Mouse (Mus musculus): ENCODE data around the gene D10Jhu81e. TPM values are rescaled to one million over a fixed set of nuclear protein-coding genes. Genes with fewer than 3 reads are reported as not detected.
A peak's percentile ranks its signal among the peaks of the same experiment; 100 is the strongest.

The D10Jhu81e gene
- polyA plus RNA-seq, 1 experiment = 23.2 TPM

GRCm38 (mm10) chr10:78156926-78157325 is 12.7 kb downstream of the D10Jhu81e start:
- TF ChIP-seq POLR2A (IDR thresholded peaks at IDR 0.05; ENCODE audit: control insufficient read depth, low read depth, low read length) = no peak
- no peak for TF ChIP-seq CTCF (IDR thresholded peaks at IDR 0.05; ENCODE audit: control insufficient read depth, insufficient read depth, insufficient replicate concordance, low read depth, low read length)
- Histone ChIP-seq H3K36me3 (ENCODE audit: control insufficient read depth, insufficient read depth, low read length) (no peaks in the 10 kb centered on the region), H3K27me3 (ENCODE audit: control insufficient read depth, insufficient read depth, low read length) (no peaks in the 10 kb centered on the region), H3K27ac (ENCODE audit: control insufficient read depth, insufficient read depth, low read depth, low read length) (no peak overlapping the region), H3K4me3 (ENCODE audit: control insufficient read depth, low read depth, low read length) (no peak overlapping the region), H3K4me1 (ENCODE audit: control insufficient read depth, insufficient read depth, low read length) (peaks cover 4% of the 10 kb centered on the region; the same call in 1 of the 2 replicates)

DNA sequence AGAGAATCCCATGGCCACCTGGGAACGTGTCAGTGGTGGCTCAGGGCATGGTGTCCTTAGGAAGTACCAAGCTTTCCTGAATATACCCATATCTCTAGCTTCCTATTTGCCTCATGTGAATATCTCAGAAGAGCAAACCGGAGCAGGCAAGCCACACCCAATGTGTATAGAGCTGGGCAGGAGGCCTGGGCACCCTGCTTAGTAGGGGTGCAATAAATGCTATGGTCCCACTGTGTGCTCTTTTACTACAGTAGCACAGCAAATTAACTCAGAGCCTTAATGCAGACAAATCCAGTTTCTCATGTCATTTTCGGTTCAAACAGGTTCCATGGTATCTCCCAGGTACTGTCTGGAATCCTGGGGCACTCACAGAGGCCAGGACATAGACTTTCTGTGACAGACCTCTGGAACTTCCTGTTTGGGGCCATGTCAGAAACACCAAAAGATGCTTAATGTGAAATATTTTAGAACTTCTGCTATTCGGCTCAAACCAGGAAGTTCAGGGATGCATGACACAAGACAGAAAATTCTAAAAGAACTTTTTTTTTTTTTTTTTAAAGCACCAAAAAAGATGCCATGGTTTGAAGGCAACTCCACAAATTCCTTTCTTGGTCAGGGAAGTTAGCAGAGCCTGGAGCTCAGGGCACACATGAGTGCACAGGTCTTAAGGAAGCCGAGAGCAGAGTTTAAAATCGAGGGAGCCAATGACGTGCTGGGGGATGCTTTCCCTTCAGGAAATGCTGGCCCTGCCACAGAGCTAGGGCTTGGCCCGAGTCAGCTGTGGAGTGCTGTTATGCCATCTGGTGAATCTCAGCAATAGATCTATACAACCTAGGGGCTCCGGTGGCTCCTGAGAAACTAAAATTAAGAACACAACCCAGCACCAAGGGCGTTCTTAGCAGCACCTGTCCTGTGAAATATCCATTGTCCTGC is 20.5 kb downstream of the D10Jhu81e start:
- Histone ChIP-seq H3K4me1 (ENCODE audit: control insufficient read depth, insufficient read depth, low read length) (no peaks in the 10 kb centered on the region), H3K4me3 (ENCODE audit: control insufficient read depth, low read depth, low read length) (no peak overlapping the region), H3K36me3 (ENCODE audit: control insufficient read depth, insufficient read depth, low read length) (no peaks in the 10 kb centered on the region), H3K27me3 (ENCODE audit: control insufficient read depth, insufficient read depth, low read length) (no peaks in the 10 kb centered on the region), H3K27ac (ENCODE audit: control insufficient read depth, insufficient read depth, low read depth, low read length) (0 out of 2 replicates have a peak overlapping the region, but pooled peaks have one; percentile 39)
- TF ChIP-seq CTCF (IDR thresholded peaks at IDR 0.05; ENCODE audit: control insufficient read depth, insufficient read depth, insufficient replicate concordance, low read depth, low read length) = no peak
- TF ChIP-seq POLR2A (IDR thresholded peaks at IDR 0.05; ENCODE audit: control insufficient read depth, low read depth, low read length) = no peak

DNA sequence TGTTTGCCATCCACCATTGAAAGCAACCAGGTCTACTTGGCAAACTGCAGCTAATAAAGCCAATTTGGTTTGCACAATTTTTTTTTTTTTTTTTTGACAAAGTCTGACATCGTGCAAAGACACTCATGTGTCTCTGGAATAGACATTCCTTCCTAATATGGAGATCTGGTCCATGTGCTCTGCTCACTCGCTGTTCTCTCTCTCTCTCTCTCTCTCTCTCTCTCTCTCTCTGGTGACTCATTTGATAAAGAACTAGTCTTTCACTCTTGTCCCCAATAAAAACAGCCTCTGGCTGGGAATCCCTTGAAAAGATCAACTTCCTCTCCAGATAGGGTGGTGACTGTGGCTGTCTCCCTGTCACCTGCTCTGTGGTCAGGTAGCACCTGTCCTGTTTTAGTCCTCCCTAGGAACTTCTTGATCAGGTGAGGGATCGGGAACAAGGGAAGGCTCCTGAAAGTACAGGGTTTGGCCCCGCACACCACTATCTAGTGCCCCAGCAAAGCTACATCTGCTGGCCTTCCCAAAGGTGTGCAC is 21.6 kb downstream of the D10Jhu81e start:
- H3K27me3 ChIP-seq (ENCODE audit: control insufficient read depth, insufficient read depth, low read length) = no peaks in the 10 kb centered on the region

DNA sequence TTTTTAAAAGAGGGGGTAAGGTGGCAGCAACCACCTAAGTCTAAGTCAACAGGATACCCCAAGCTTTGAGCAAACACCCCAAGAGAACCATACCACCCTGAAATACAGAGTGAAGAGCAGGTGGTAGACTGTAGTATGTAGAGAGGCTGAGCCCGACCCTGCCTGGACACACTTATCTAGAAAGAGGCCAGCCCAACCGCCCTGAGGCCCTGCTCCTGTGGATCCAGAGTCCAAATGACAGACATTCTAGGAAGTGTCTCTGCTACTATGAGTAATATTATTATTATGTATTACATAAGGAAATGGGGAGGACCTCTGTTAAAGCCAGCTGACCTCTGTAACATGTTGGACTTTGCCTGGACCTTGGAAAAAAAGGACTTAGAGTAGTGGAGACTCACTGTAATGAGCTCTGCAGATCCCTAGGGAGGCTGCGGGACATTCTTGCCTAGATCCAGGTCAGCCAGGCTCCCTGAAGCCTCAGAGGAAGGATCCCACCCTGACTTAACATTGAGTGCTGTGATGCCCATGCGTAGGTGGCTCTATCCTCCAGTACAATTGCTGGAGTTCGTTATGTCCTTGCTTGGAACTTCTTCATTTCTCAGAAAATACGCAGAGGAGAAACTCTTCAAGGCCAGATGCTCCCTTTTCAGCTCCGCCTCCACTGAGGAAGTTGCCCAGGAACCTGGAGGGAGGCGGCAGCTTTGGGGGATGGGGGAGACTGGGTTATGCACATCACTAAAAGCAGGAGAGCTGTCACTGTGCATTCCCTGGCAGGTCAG is 25.7 kb downstream of the D10Jhu81e start:
- H3K36me3 ChIP-seq (ENCODE audit: control insufficient read depth, insufficient read depth, low read length) = no peaks in the 10 kb centered on the region
- no peaks in the 10 kb centered on the region for H3K27me3 ChIP-seq (ENCODE audit: control insufficient read depth, insufficient read depth, low read length)
- no peak for TF ChIP-seq CTCF (IDR thresholded peaks at IDR 0.05; ENCODE audit: control insufficient read depth, insufficient read depth, insufficient replicate concordance, low read depth, low read length)
- TF ChIP-seq POLR2A (IDR thresholded peaks at IDR 0.05; ENCODE audit: control insufficient read depth, low read depth, low read length) = no peak
- no peak overlapping the region for H3K4me3 ChIP-seq (ENCODE audit: control insufficient read depth, low read depth, low read length)
- peaks cover 3% of the 10 kb centered on the region for H3K4me1 ChIP-seq (ENCODE audit: control insufficient read depth, insufficient read depth, low read length)
- peak overlapping the region; percentile 5; the same call in 1 of the 2 replicates for H3K27ac ChIP-seq (ENCODE audit: control insufficient read depth, insufficient read depth, low read depth, low read length)

More for the DNA sequence above, 21.6 kb downstream of the D10Jhu81e start:
- no peak overlapping the region for H3K27ac ChIP-seq (ENCODE audit: control insufficient read depth, insufficient read depth, low read depth, low read length)
- no peak overlapping the region for H3K4me3 ChIP-seq (ENCODE audit: control insufficient read depth, low read depth, low read length)
- H3K4me1 ChIP-seq (ENCODE audit: control insufficient read depth, insufficient read depth, low read length) = no peaks in the 10 kb centered on the region
- H3K36me3 ChIP-seq (ENCODE audit: control insufficient read depth, insufficient read depth, low read length) = no peaks in the 10 kb centered on the region
- TF ChIP-seq POLR2A (IDR thresholded peaks at IDR 0.05; ENCODE audit: control insufficient read depth, low read depth, low read length) = no peak
- no peak for TF ChIP-seq CTCF (IDR thresholded peaks at IDR 0.05; ENCODE audit: control insufficient read depth, insufficient read depth, insufficient replicate concordance, low read depth, low read length)

DNA sequence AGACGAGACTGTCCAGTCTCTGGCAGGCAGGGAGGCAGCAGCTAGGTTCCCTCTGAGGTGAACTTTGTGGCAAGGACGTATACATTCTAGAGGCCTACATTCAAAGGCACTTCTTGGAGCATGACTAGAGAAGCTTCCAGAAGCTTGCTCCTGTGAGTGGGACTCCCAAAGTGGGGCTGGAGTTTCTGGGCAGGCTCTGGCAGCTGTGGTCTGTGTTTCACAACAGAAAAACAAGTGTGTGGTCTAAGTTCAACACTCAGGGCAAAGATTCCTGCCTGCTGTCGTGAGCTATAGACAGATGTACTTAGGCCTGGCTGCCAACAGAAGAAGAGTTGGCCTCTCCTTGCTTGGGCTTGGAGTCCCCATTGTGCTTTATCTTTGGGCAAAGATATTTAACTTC is 28.7 kb downstream of the D10Jhu81e start:
- TF ChIP-seq CTCF (IDR thresholded peaks at IDR 0.05; ENCODE audit: control insufficient read depth, insufficient read depth, insufficient replicate concordance, low read depth, low read length) (no peak), POLR2A (IDR thresholded peaks at IDR 0.05; ENCODE audit: control insufficient read depth, low read depth, low read length) (no peak)
- no peaks in the 10 kb centered on the region for H3K36me3 ChIP-seq (ENCODE audit: control insufficient read depth, insufficient read depth, low read length)

GRCm38 (mm10) chr10:78140251-78140600 is 29.4 kb downstream of the D10Jhu81e start:
- Histone ChIP-seq H3K27me3 (ENCODE audit: control insufficient read depth, insufficient read depth, low read length) (no peaks in the 10 kb centered on the region), H3K4me1 (ENCODE audit: control insufficient read depth, insufficient read depth, low read length) (peaks cover 8% of the 10 kb centered on the region), H3K36me3 (ENCODE audit: control insufficient read depth, insufficient read depth, low read length) (no peaks in the 10 kb centered on the region), H3K27ac (ENCODE audit: control insufficient read depth, insufficient read depth, low read depth, low read length) (no peak overlapping the region), H3K4me3 (ENCODE audit: control insufficient read depth, low read depth, low read length) (no peak overlapping the region)
- no peak for TF ChIP-seq POLR2A (IDR thresholded peaks at IDR 0.05; ENCODE audit: control insufficient read depth, low read depth, low read length)
- TF ChIP-seq CTCF (IDR thresholded peaks at IDR 0.05; ENCODE audit: control insufficient read depth, insufficient read depth, insufficient replicate concordance, low read depth, low read length) = no peak

More for the DNA sequence above, 28.7 kb downstream of the D10Jhu81e start:
- H3K4me3 ChIP-seq (ENCODE audit: control insufficient read depth, low read depth, low read length) = no peak overlapping the region
- no peaks in the 10 kb centered on the region for H3K27me3 ChIP-seq (ENCODE audit: control insufficient read depth, insufficient read depth, low read length)
- no peak overlapping the region for H3K27ac ChIP-seq (ENCODE audit: control insufficient read depth, insufficient read depth, low read depth, low read length)
- peaks cover 7% of the 10 kb centered on the region for H3K4me1 ChIP-seq (ENCODE audit: control insufficient read depth, insufficient read depth, low read length)
